Mouse (Mus musculus) CD4-positive helper T cell, adult 2 months (primary cell): ENCODE results near the gene Adam1a.
A peak's percentile ranks its signal among the peaks of the same experiment; 100 is the strongest.

ENCODE experiments used
- DNase-seq: peaks from one replicate; pipeline ENCODE4 v3.0.0-alpha.2; 2012; ENCODE audit warnings: low read depth, missing footprints, low spot score

The Adam1a gene

GRCm38 (mm10) chr5:121564468-121564895, 19.2 kb upstream of the Adam1a start:
- DNase-seq, result peak; percentile 86

- DNase-seq, result no peak
Observed at GRCm38 (mm10) chr5:121562436-121562835, 17.2 kb upstream of the Adam1a start.

GRCm38 (mm10) chr5:121549196-121549595, 3.9 kb upstream of the Adam1a start:
- no peak for DNase-seq

- no peak for DNase-seq
Observed at GRCm38 (mm10) chr5:121547084-121547483, 1.8 kb upstream of the Adam1a start.

- peak; percentile 63 for DNase-seq
Observed at GRCm38 (mm10) chr5:121546530-121546895, 1.2 kb upstream of the Adam1a start.

GRCm38 (mm10) chr5:121545793-121546529, 679 bp upstream of the Adam1a start, which contains the start of gene Mapkapk5:
Mapkapk5 (minus strand) TSS chr5:121545905.
- peak; percentile 97 for DNase-seq

- no peak for DNase-seq
Observed at GRCm38 (mm10) chr5:121543370-121543769, 1.9 kb downstream of the Adam1a start.

GRCm38 (mm10) chr5:121541235-121541634, 4.0 kb downstream of the Adam1a start:
- peak; percentile 14 for DNase-seq

GRCm38 (mm10) chr5:121540066-121540465, 5.2 kb downstream of the Adam1a start:
- DNase-seq, result no peak

- no peak for DNase-seq
Observed at GRCm38 (mm10) chr5:121537588-121537987, 7.7 kb downstream of the Adam1a start.

- no peak for DNase-seq
Observed at GRCm38 (mm10) chr5:121536921-121537555, 8.2 kb downstream of the Adam1a start.

GRCm38 (mm10) chr5:121535116-121535515, 10.2 kb downstream of the Adam1a start:
- DNase-seq, result no peak

GRCm38 (mm10) chr5:121534521-121534920, 10.8 kb downstream of the Adam1a start:
- peak; percentile 37 for DNase-seq

GRCm38 (mm10) chr5:121526961-121527360, 18.3 kb downstream of the Adam1a start:
- no peak for DNase-seq

GRCm38 (mm10) chr5:121526526-121526925, 18.8 kb downstream of the Adam1a start:
- no peak for DNase-seq

- no peak for DNase-seq
Observed at GRCm38 (mm10) chr5:121525774-121526450, 19.4 kb downstream of the Adam1a start.

GRCm38 (mm10) chr5:121519758-121520157, 25.5 kb downstream of the Adam1a start:
- DNase-seq, result peak; percentile 28

GRCm38 (mm10) chr5:121518983-121519382, 26.3 kb downstream of the Adam1a start:
- no peak for DNase-seq

GRCm38 (mm10) chr5:121510009-121510408, 35.3 kb downstream of the Adam1a start:
- DNase-seq, result no peak

GRCm38 (mm10) chr5:121506846-121507245, 38.4 kb downstream of the Adam1a start:
- DNase-seq, result no peak

- DNase-seq, result no peak
Observed at GRCm38 (mm10) chr5:121503231-121503630, 42.1 kb downstream of the Adam1a start, which contains the start of gene Adam1b. Adam1b (minus strand) TSS chr5:121503435.

- DNase-seq, result peak; percentile 16
Observed at GRCm38 (mm10) chr5:121501424-121501996, 43.8 kb downstream of the Adam1a start.
